Mouse (Mus musculus) myocyte (in vitro differentiated cells): ENCODE results near the gene Ankrd16.

Experiments
- E2F4 ChIP-seq: IDR thresholded peaks from one replicate; pipeline ENCODE4 v1.6.1; 2011; ENCODE audit warnings: mild to moderate bottlenecking, control low read depth, moderate library complexity; ENCODE audit not compliant: insufficient read depth
- MYOD1 ChIP-seq, 3 experiments: IDR thresholded peaks; one replicate each; pipeline ENCODE4 v1.6.1; 2011; ENCODE audit warnings: control low read depth in 2 of 3, low read depth in 2 of 3, mild to moderate bottlenecking in 2 of 3, moderate library complexity in 1 of 3; ENCODE audit not compliant: insufficient read length in 2 of 3, control insufficient read depth in 1 of 3
- POLR2A ChIP-seq: IDR thresholded peaks from one replicate; pipeline ENCODE4 v1.6.1; 2011; ENCODE audit warnings: low read depth, mild to moderate bottlenecking, control low read depth, moderate library complexity; ENCODE audit not compliant: insufficient read length

DNA sequence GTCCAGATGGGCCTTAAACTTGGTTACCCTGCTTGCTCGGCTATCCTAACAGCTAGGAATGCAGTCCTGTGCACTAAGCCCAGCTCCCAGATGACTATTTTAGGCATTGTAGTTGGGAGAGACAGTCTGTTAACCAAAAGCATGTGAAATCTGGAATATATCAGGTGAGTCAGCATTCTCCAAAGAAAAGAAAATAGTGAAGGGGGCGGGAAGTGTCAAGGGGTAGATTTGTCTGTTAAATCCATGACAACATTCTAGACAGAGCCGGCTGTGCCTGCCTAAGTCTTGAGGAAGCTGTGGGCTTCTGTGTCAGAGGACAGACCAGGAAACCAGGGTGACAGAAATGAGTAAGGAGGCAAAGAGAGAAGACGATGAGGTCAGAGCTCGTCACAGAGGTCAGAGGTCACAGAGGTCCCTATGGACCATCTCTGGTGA lies 20.3 kb downstream of the Ankrd16 start:
- TF ChIP-seq E2F4 (no peak), POLR2A (no peak), MYOD1 (IDR thresholded peaks at IDR 0.05; ENCODE audit: control insufficient read depth in 1 of 3, insufficient read length in 2 of 3, low read depth in 2 of 3) (no peak)
